23 mouse cellular contexts compared by ENCODE assay signal in the genomic region with DNA sequence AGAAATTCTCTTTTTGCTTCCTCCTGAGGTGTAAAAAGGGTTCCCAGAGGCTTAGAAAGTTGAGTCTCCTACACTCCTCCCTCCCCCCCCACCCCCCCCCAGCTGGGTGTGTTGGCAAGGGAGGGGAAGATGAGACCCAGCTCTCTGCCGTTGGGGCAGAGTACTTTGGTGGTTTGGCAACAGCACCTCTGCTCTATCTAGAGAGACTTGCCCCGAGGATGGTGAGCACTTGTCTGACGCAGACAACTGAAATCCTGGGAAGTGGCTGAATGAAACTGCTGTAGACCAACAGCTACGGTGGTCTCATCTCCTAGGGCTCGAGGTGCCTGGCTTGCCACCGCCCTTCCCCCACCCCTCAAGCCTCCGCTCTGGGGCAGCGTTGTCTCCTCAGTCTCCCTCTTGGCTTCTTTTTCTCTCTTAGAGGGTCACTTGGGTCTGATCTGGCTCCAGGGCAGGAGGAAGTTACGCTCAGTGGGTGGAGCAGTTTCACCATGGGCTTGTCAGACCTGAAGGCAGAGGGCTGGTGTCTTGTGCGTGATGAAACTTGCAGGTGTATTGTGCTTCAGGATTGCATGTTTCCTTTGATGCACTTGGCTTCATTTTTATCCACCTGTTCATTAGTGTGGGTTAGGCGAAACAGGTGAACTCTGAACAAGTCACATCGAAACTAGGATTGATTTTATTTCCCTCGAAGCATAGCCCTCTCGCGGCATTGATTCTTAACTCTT. TPM values are rescaled to one million over a fixed set of nuclear protein-coding genes. Genes with fewer than 3 reads are reported as not detected.
DNase-seq lines count a peak whose midpoint lies in the region; ATAC-seq and TF ChIP-seq lines count a peak whose summit lies in the region.
"Had no signal": no experiment of that assay in that cellular context is flagged by ENCODE, and none has a peak within 500 bp of the region (broad histone marks: within the 10 kb centered on the region; RNA-seq: fewer than 3 reads in every experiment).

No protein-coding gene starts in this region.

- ATAC-seq in limb, embryonic 14.5 days (ENCODE audit: low FRiP score, low read depth) = no peak
- 0 out of 2 replicates have a peak, but pooled peaks have one; percentile 25 for ATAC-seq in neutrophil, adult 5-6 weeks (ENCODE audit: extremely low read depth, insufficient number of reproducible peaks, low FRiP score, poor library complexity, severe bottlenecking)
- no peak for ATAC-seq in forebrain, embryonic 13.5 days
- ATAC-seq: CD4-positive, CD25-positive, alpha-beta regulatory T cell, adult 4 months; hindbrain, embryonic 16.5 days; intestine, embryonic 15.5 days had no signal

- H3K9ac ChIP-seq in limb, embryonic 14.5 days (ENCODE audit: low read depth, low read length, severe bottlenecking) = no peak overlapping the region
- no peak overlapping the region for H3K9ac ChIP-seq in forebrain, embryonic 13.5 days
- H3K9ac ChIP-seq: forebrain, embryonic 12.5 days; intestine, embryonic 15.5 days had no signal

- peak; percentile 18 for DNase-seq in limb, embryonic 14.5 days (ENCODE audit: low spot score)
- no peak for DNase-seq in limb, embryonic 10.5 days (ENCODE audit: low spot score)
- DNase-seq in gonadal fat pad, adult 2 months (ENCODE audit: low read depth) = peak; percentile 85
- no peak for DNase-seq in hindbrain, embryonic 10.5 days (ENCODE audit: low spot score)
- DNase-seq in left cerebral cortex, postnatal 25 days (ENCODE audit: low spot score in 2 of 2) = no peak
- DNase-seq in cerebellum, postnatal 36 days = no peak
- DNase-seq: cerebellum, adult 11-12 months; cerebellum, postnatal 25 days; gastrocnemius, adult 2 months; heart, adult 11 months; kidney, postnatal 4 days; lung, postnatal 4 days; thymus, postnatal 4 days had no signal

- no peaks in the 10 kb centered on the region for H3K27me3 ChIP-seq in limb, embryonic 14.5 days (ENCODE audit: control insufficient read depth, insufficient read depth, low read length)
- H3K27me3 ChIP-seq in limb, embryonic 10.5 days (ENCODE audit: low read depth, poor library complexity, severe bottlenecking) = no peaks in the 10 kb centered on the region
- no peaks in the 10 kb centered on the region for H3K27me3 ChIP-seq in hindbrain, embryonic 10.5 days (ENCODE audit: insufficient read depth, poor library complexity, severe bottlenecking)
- H3K27me3 ChIP-seq in forebrain, embryonic 13.5 days = no peaks in the 10 kb centered on the region
- H3K27me3 ChIP-seq: forebrain, embryonic 12.5 days; intestine, embryonic 15.5 days had no signal

- intact Hi-C loops in left cerebral cortex, postnatal 25 days (cut with DNase I) = loop anchor here (5.0 to 10.0 kb wide), 2 partner anchors 125 to 268 kb away; no protein-coding TSS in a partner anchor

- no peaks in the 10 kb centered on the region for H3K9me3 ChIP-seq in limb, embryonic 14.5 days (ENCODE audit: control insufficient read depth, low read length)
- no peaks in the 10 kb centered on the region for H3K9me3 ChIP-seq in limb, embryonic 10.5 days (replicated peaks)
- no peaks in the 10 kb centered on the region for H3K9me3 ChIP-seq in hindbrain, embryonic 10.5 days
- H3K9me3 ChIP-seq in forebrain, embryonic 13.5 days (replicated peaks) = no peaks in the 10 kb centered on the region
- H3K9me3 ChIP-seq: forebrain, embryonic 12.5 days; intestine, embryonic 15.5 days had no signal

- H3K4me1 ChIP-seq in limb, embryonic 14.5 days (ENCODE audit: control insufficient read depth, insufficient read depth, low read length) = no peaks in the 10 kb centered on the region
- no peaks in the 10 kb centered on the region for H3K4me1 ChIP-seq in limb, embryonic 10.5 days
- H3K4me1 ChIP-seq in hindbrain, embryonic 10.5 days (replicated peaks) = no peaks in the 10 kb centered on the region
- no peaks in the 10 kb centered on the region for H3K4me1 ChIP-seq in forebrain, embryonic 13.5 days
- H3K4me1 ChIP-seq: forebrain, embryonic 12.5 days; intestine, embryonic 15.5 days had no signal

- no peak overlapping the region for H3K4me3 ChIP-seq in limb, embryonic 14.5 days (replicated peaks; ENCODE audit: low read length)
- no peak overlapping the region for H3K4me3 ChIP-seq in limb, embryonic 10.5 days
- H3K4me3 ChIP-seq in hindbrain, embryonic 10.5 days = no peak overlapping the region
- no peak overlapping the region for H3K4me3 ChIP-seq in forebrain, embryonic 13.5 days
- H3K4me3 ChIP-seq: forebrain, embryonic 12.5 days; gastrocnemius, adult 2 months; intestine, embryonic 15.5 days had no signal

- H3K4me2 ChIP-seq in limb, embryonic 14.5 days (replicated peaks; ENCODE audit: low read depth, low read length, severe bottlenecking) = no peak overlapping the region
- no peak overlapping the region for H3K4me2 ChIP-seq in forebrain, embryonic 13.5 days
- H3K4me2 ChIP-seq: forebrain, embryonic 12.5 days; heart, embryonic 11.5 days; intestine, embryonic 15.5 days; midbrain, embryonic 11.5 days had no signal

- peaks cover 23% of the 10 kb centered on the region for H3K36me3 ChIP-seq in limb, embryonic 14.5 days (ENCODE audit: control insufficient read depth, insufficient read depth, low read length)
- H3K36me3 ChIP-seq in limb, embryonic 10.5 days = peaks cover 49% of the 10 kb centered on the region
- peaks cover 67% of the 10 kb centered on the region for H3K36me3 ChIP-seq in hindbrain, embryonic 10.5 days
- H3K36me3 ChIP-seq in forebrain, embryonic 13.5 days (ENCODE audit: poor library complexity, severe bottlenecking) = peaks cover 60% of the 10 kb centered on the region
- H3K36me3 ChIP-seq: intestine, embryonic 15.5 days had no signal

- no peak for TF ChIP-seq POLR2A in limb, embryonic 14.5 days (IDR thresholded peaks at IDR 0.05; ENCODE audit: borderline replicate concordance, extremely low read depth, insufficient read depth, insufficient read length)

- H3K27ac ChIP-seq in limb, embryonic 14.5 days (replicated peaks; ENCODE audit: low read depth, low read length) = 0 out of 2 replicates have a peak overlapping the region, but pooled peaks have one; percentile 19
- no peak overlapping the region for H3K27ac ChIP-seq in limb, embryonic 10.5 days
- H3K27ac ChIP-seq in hindbrain, embryonic 10.5 days = no peak overlapping the region
- no peak overlapping the region for H3K27ac ChIP-seq in forebrain, embryonic 13.5 days
- H3K27ac ChIP-seq: forebrain, embryonic 12.5 days; gastrocnemius, adult 2 months; intestine, embryonic 15.5 days had no signal

- 81% methylated on average over 15 of the region's 15 CpGs for WGBS in limb, embryonic 14.5 days
- 88% methylated on average over 15 of the region's 15 CpGs for WGBS in limb, embryonic 10.5 days
- WGBS in hindbrain, embryonic 10.5 days = 92% methylated on average over 15 of the region's 15 CpGs
- WGBS in forebrain, embryonic 13.5 days = 92% methylated on average over 15 of the region's 15 CpGs

RNA-seq across cellular contexts. Expression of gene Tbcd, which starts 27.9 kb away (rescaled TPM):
- 43.4 and 45.0 TPM in 2 replicates for polyA plus RNA-seq in limb, embryonic 14.5 days (2012; rRNA removed)
- 38.7 and 42.0 TPM in 2 replicates for polyA plus RNA-seq in limb, embryonic 14.5 days (2014; fragmentation: Nextera tagmentation; extraction: Ambion mirVana)
- 47.8 and 54.9 TPM in 2 replicates for polyA plus RNA-seq in limb, embryonic 10.5 days (2016; fragmentation: Nextera tagmentation; extraction: Ambion mirVana)
- polyA plus RNA-seq in gonadal fat pad, adult 2 months (2012; rRNA removed) = 68.5 and 99.9 TPM in 2 replicates
- total RNA-seq in neutrophil, adult 5-6 weeks (2017) = 16.0 and 17.6 TPM in 2 replicates
- polyA plus RNA-seq in hindbrain, embryonic 10.5 days (2016; fragmentation: Nextera tagmentation; extraction: Ambion mirVana) = 59.0 and 61.8 TPM in 2 replicates
- total RNA-seq in left cerebral cortex, postnatal 25 days (2021) = 10 to 100 TPM; 39.0 to 39.8 TPM
- polyA plus RNA-seq in forebrain, embryonic 13.5 days (2015; fragmentation: Nextera tagmentation; extraction: Ambion mirVana) = 45.2 and 50.0 TPM in 2 replicates

RNA-seq across cellular contexts. Expression of gene Zfp750, which starts 39.5 kb away (rescaled TPM):
- polyA plus RNA-seq in limb, embryonic 14.5 days (2012; rRNA removed) = 10.7 and 12.8 TPM in 2 replicates
- polyA plus RNA-seq in limb, embryonic 14.5 days (2014; fragmentation: Nextera tagmentation; extraction: Ambion mirVana) = 19.7 and 24.0 TPM in 2 replicates
- polyA plus RNA-seq in limb, embryonic 10.5 days (2016; fragmentation: Nextera tagmentation; extraction: Ambion mirVana) = 0.51 and 1.4 TPM in 2 replicates
- polyA plus RNA-seq in gonadal fat pad, adult 2 months (2012; rRNA removed) = 6.7 and 13.2 TPM in 2 replicates
- not detected in 2 replicates for total RNA-seq in neutrophil, adult 5-6 weeks (2017)
- polyA plus RNA-seq in hindbrain, embryonic 10.5 days (2016; fragmentation: Nextera tagmentation; extraction: Ambion mirVana) = 0.60 and 1.1 TPM in 2 replicates
- under 1 TPM in 1 of 2 experiments, not detected in 1; 0.14 TPM for total RNA-seq in left cerebral cortex, postnatal 25 days (2021)
- polyA plus RNA-seq in forebrain, embryonic 13.5 days (2015; fragmentation: Nextera tagmentation; extraction: Ambion mirVana) = 0.19 and 0.44 TPM in 2 replicates
- total RNA-seq: hematopoietic stem cell, adult 5-6 weeks; left cerebral cortex, postnatal 14 days had no signal

RNA-seq across cellular contexts. Expression of gene Fn3k, which starts 44.9 kb away (rescaled TPM):
- polyA plus RNA-seq in limb, embryonic 14.5 days (2012; rRNA removed) = 1.2 and 1.3 TPM in 2 replicates
- 0.61 and 0.81 TPM in 2 replicates for polyA plus RNA-seq in limb, embryonic 14.5 days (2014; fragmentation: Nextera tagmentation; extraction: Ambion mirVana)
- polyA plus RNA-seq in limb, embryonic 10.5 days (2016; fragmentation: Nextera tagmentation; extraction: Ambion mirVana) = 0.04 and 0.23 TPM in 2 replicates
- polyA plus RNA-seq in gonadal fat pad, adult 2 months (2012; rRNA removed) = 1.9 and 2.4 TPM in 2 replicates
- 0.25 TPM in 1 of 2 replicates, not detected in the other for total RNA-seq in neutrophil, adult 5-6 weeks (2017)
- 2.0 and 2.8 TPM in 2 replicates for polyA plus RNA-seq in hindbrain, embryonic 10.5 days (2016; fragmentation: Nextera tagmentation; extraction: Ambion mirVana)
- 10 to 100 TPM; 49.0 to 54.1 TPM for total RNA-seq in left cerebral cortex, postnatal 25 days (2021)
- 2.3 and 2.5 TPM in 2 replicates for polyA plus RNA-seq in forebrain, embryonic 13.5 days (2015; fragmentation: Nextera tagmentation; extraction: Ambion mirVana)
- polyA plus RNA-seq: CD4-positive, CD25-positive, alpha-beta regulatory T cell, adult 4 months had no signal

RNA-seq across cellular contexts. Expression of gene Fn3krp, which starts 58.4 kb away (rescaled TPM):
- 11.2 and 11.6 TPM in 2 replicates for polyA plus RNA-seq in limb, embryonic 14.5 days (2012; rRNA removed)
- polyA plus RNA-seq in limb, embryonic 14.5 days (2014; fragmentation: Nextera tagmentation; extraction: Ambion mirVana) = 7.3 and 7.4 TPM in 2 replicates
- 5.0 and 5.9 TPM in 2 replicates for polyA plus RNA-seq in limb, embryonic 10.5 days (2016; fragmentation: Nextera tagmentation; extraction: Ambion mirVana)
- polyA plus RNA-seq in gonadal fat pad, adult 2 months (2012; rRNA removed) = 9.8 and 13.6 TPM in 2 replicates
- 4.9 and 5.7 TPM in 2 replicates for total RNA-seq in neutrophil, adult 5-6 weeks (2017)
- polyA plus RNA-seq in hindbrain, embryonic 10.5 days (2016; fragmentation: Nextera tagmentation; extraction: Ambion mirVana) = 6.9 and 7.6 TPM in 2 replicates
- 10 to 100 TPM; 42.9 to 47.3 TPM for total RNA-seq in left cerebral cortex, postnatal 25 days (2021)
- 10.3 and 11.0 TPM in 2 replicates for polyA plus RNA-seq in forebrain, embryonic 13.5 days (2015; fragmentation: Nextera tagmentation; extraction: Ambion mirVana)

Comparison
In these comparisons a context has a peak if more than half of its experiments do, and no peak if none do; other contexts are left out.
1. DNase-seq: peak in limb, embryonic 14.5 days (single experiment) and gonadal fat pad, adult 2 months (single experiment); none in limb, embryonic 10.5 days (single experiment), hindbrain, embryonic 10.5 days (single experiment), left cerebral cortex, postnatal 25 days (0 of 2) and cerebellum, postnatal 36 days (0 of 2).